Mouse (Mus musculus) liver, embryonic 11.5 days (tissue): Measurements from ENCODE around the gene Olfr435. TPM values are rescaled to one million over a fixed set of nuclear protein-coding genes. Genes with fewer than 3 reads are reported as not detected.

Experiments
- ATAC-seq: fragments of 200-750 bp; cut with Nextera tagmentation; replicated peaks from 2 replicates; pipeline ENCODE4 v1.8.0; 2017; ENCODE audit warnings: moderate number of reproducible peaks, mild to moderate bottlenecking, moderate TSS enrichment, moderate library complexity; ENCODE audit not compliant: low FRiP score
- DNase-seq: peaks from one replicate; pipeline ENCODE4 v3.0.0-alpha.2; 2017; ENCODE audit warnings: low spot score
- H3K27ac ChIP-seq: fragments of 300-500 bp; sonication (generic); 2 replicates; pipeline ENCODE4 v1.5.1; 2014; ENCODE audit warnings: mild to moderate bottlenecking, low read depth, low read length, control low read depth
- H3K27me3 ChIP-seq: fragments of 300-500 bp; sonication (generic); replicated peaks from 2 replicates; pipeline ENCODE4 v1.6.1; 2014; ENCODE audit warnings: low read length, mixed read lengths; ENCODE audit not compliant: control insufficient read depth, insufficient read depth
- H3K36me3 ChIP-seq: fragments of 300-500 bp; sonication (generic); 2 replicates; pipeline ENCODE4 v1.6.1; 2014; ENCODE audit warnings: mild to moderate bottlenecking, low read length, moderate library complexity, mixed read lengths; ENCODE audit not compliant: control insufficient read depth, insufficient read depth
- H3K4me1 ChIP-seq: fragments of 300-500 bp; sonication (generic); replicated peaks from 2 replicates; pipeline ENCODE4 v1.6.1; 2014; ENCODE audit warnings: low read length, mixed read lengths; ENCODE audit not compliant: control insufficient read depth, insufficient read depth
- H3K4me2 ChIP-seq: fragments of 300-500 bp; sonication (generic); 2 replicates; pipeline ENCODE4 v1.6.1; 2014; ENCODE audit warnings: mild to moderate bottlenecking, control low read depth, moderate library complexity
- H3K4me3 ChIP-seq: fragments of 300-500 bp; sonication (generic); 2 replicates; pipeline ENCODE4 v1.5.1; 2014; ENCODE audit warnings: low read depth, low read length, control low read depth
- H3K9ac ChIP-seq: fragments of 300-500 bp; sonication (generic); 2 replicates; pipeline ENCODE4 v1.6.1; 2014; ENCODE audit warnings: low read depth, low read length, control low read depth
- H3K9me3 ChIP-seq: fragments of 300-500 bp; sonication (generic); 2 replicates; pipeline ENCODE4 v1.6.1; 2016; ENCODE audit warnings: low read length, inconsistent platforms, mixed read lengths; ENCODE audit not compliant: control insufficient read depth
- whole genome bisulfite sequencing: fragments of 180-500 bp; shearing (Covaris S2); extraction: QIAGEN DNeasy Blood & Tissue Kit; methylation state at CpG from one replicate; pipeline ENCODE4 v1.1.7; 2014; 5-methylcytosine and 5-hydroxymethylcytosine counted together
- polyA plus RNA-seq: library from polyadenylated mRNA; unstranded; fragments of >200 nt; fragmentation: Nextera tagmentation; extraction: Ambion mirVana; gene quantifications from 2 replicates; pipeline ENCODE4 v1.2.1, GENCODE M21; 2014

Gene Olfr435
- polyA plus RNA-seq: not detected in 2 replicates

DNA sequence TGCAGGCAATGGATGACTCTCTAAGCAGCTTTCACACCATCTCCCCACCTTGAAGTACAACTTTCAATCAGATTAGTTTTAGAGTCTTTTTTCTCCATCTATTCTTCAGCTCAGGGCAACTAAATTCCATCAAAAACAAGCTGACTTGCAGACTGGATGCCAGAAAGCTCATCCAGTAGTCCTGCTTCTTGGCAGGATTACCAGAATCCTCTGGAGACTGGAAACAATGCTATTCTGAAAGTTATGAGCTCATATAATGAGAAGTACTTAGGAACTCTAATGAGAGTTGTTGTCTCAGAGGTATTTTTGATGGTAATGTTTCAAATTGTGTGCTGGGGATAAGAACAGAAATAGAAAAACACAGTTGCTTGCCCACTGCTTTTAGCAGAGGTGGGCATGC lies at the start of gene Olfr435:
Olfr435 (plus strand) TSS at position 366 of the 400 bp plus-strand sequence.
- Histone ChIP-seq H3K9me3 (no peaks in the 10 kb centered on the region), H3K4me1 (no peaks in the 10 kb centered on the region), H3K9ac (no peak within 1 kb of the TSS), H3K36me3 (no peaks in the 10 kb centered on the region), H3K27ac (no peak within 1 kb of the TSS), H3K27me3 (no peaks in the 10 kb centered on the region), H3K4me3 (no peak within 1 kb of the TSS), H3K4me2 (no peak within 1 kb of the TSS)
- DNase-seq: no peak
- ATAC-seq: no peak

DNA sequence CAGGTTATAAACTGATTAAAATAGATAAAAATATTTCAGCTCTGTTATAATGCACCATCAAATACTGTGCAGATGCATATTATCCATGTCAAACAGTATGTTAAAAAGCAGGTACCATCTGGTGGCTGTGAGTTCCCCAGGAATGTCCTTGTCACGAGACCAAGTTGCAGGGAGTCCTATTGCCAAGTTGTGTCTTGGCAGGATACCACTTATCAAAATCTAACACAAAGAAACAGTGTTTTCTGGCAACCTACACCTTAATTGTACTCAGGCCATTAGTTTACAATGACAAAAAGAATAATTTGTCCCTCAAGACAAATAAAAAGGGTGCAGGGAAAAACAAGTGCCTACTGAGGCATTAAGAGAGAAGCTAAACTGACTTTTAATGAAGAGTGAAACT lies 37.4 kb upstream of the Olfr435 start:
- DNase-seq (no peak), ATAC-seq (no peak)
- H3K27me3 ChIP-seq: no peaks in the 10 kb centered on the region
- H3K9me3 ChIP-seq: no peaks in the 10 kb centered on the region
- no peak overlapping the region for H3K4me2 ChIP-seq
- no peak overlapping the region for H3K9ac ChIP-seq
- 58% methylated on average over 1 of the region's 1 CpGs for WGBS
- H3K4me1 ChIP-seq: no peaks in the 10 kb centered on the region
- no peak overlapping the region for H3K4me3 ChIP-seq
- H3K27ac ChIP-seq: no peak overlapping the region
- no peaks in the 10 kb centered on the region for H3K36me3 ChIP-seq

DNA sequence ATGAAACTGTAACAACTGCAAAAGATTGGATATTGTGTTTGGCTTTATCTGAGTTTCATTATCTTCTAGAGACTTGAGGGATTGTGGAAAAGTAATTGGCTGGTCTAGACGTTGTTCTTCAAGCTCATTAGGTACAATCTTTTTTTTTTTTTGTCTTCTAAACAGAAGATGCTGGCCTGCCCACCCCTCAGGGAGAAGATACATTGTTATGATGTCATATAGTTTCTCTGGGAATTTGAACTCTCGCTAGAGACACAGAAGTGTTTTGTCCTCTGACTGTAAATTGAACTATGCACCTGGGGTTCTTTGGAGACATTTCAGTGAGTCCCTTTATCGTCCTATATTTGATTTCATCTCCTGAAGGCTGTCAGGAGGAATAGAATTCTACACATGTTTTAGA lies 34.0 kb upstream of the Olfr435 start, which contains the start of gene Olfr437:
Olfr437 (plus strand) TSS at position 301 of the 400 bp plus-strand sequence.
- no peaks in the 10 kb centered on the region for H3K9me3 ChIP-seq
- ATAC-seq: no peak
- no peak within 1 kb of the TSS for H3K4me3 ChIP-seq
- no peaks in the 10 kb centered on the region for H3K27me3 ChIP-seq
- no peaks in the 10 kb centered on the region for H3K4me1 ChIP-seq
- no peak for DNase-seq
- H3K4me2 ChIP-seq: no peak within 1 kb of the TSS
- H3K9ac ChIP-seq: no peak within 1 kb of the TSS
- 59% methylated on average over 3 of the region's 3 CpGs for WGBS
- no peak within 1 kb of the TSS for H3K27ac ChIP-seq
- H3K36me3 ChIP-seq: no peaks in the 10 kb centered on the region

DNA sequence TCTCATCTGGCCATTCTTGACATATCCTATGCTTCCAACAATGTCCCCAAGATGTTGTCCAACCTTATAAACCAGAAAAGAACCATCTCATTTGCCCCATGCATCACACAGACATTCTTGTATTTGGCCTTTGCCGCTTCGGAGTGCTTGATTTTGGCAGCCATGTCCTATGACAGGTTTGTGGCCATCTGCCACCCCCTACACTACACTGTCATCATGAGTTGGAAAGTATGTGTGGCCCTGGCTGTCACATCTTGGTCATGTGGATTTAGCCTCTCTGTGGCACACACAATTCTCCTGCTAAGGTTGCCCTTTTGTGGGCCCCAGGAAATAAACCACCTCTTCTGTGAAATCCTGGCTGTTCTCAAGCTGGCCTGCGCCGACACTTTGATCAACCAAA lies 29.7 kb upstream of the Olfr435 start:
- H3K27me3 ChIP-seq: no peaks in the 10 kb centered on the region
- ATAC-seq (no peak), DNase-seq (no peak)
- H3K36me3 ChIP-seq: no peaks in the 10 kb centered on the region
- no peak overlapping the region for H3K9ac ChIP-seq
- H3K4me2 ChIP-seq: no peak overlapping the region
- WGBS: 89% methylated on average over 4 of the region's 4 CpGs
- H3K27ac ChIP-seq: no peak overlapping the region
- no peaks in the 10 kb centered on the region for H3K9me3 ChIP-seq
- no peak overlapping the region for H3K4me3 ChIP-seq
- H3K4me1 ChIP-seq: no peaks in the 10 kb centered on the region

DNA sequence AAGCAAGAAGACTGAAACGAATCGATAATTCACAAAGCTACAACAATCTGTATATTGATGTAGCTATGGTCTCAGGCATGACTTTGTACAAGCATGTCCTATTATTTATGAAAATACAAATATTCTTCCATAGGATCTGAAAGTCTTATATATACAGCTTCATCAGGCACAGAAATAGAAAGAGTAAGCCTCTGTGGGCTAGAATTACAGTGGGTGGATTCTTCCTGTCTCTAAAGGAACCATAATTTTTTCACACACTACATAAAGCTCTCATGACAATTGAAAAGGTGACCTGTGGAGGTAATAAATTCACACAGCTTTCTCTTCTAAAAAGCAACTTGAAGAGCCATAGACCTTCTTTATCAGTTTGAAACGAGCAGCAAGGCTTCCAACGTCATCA lies 25.1 kb upstream of the Olfr435 start, which contains the start of gene Olfr13:
Olfr13 (plus strand) TSS at position 301 of the 400 bp plus-strand sequence.
- 66% methylated on average over 4 of the region's 4 CpGs for WGBS
- ATAC-seq (no peak), DNase-seq (no peak)
- no peaks in the 10 kb centered on the region for H3K4me1 ChIP-seq
- no peak within 1 kb of the TSS for H3K9ac ChIP-seq
- no peak within 1 kb of the TSS for H3K4me3 ChIP-seq
- no peak within 1 kb of the TSS for H3K27ac ChIP-seq
- no peak within 1 kb of the TSS for H3K4me2 ChIP-seq
- no peaks in the 10 kb centered on the region for H3K27me3 ChIP-seq
- H3K9me3 ChIP-seq: no peaks in the 10 kb centered on the region
- no peaks in the 10 kb centered on the region for H3K36me3 ChIP-seq

DNA sequence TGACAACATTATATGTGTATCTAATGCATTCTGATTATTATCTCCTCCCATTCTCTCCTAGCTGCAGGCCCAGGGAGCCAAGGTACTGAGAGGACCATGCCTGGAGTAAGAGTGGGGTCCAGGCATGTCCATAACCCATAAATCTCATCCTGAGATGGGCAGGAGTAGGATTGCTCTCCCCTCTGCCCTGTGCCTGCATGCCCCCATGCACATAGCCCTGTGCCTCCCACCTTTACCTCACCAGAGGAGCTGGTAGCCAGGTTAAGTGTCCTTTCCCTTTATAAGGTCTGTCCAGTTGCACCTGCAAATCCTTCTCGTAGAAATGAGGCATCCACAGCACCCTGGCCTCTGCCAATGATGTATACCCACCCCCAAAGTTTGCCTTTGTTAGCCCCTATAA lies 18.8 kb upstream of the Olfr435 start:
- Histone ChIP-seq H3K27ac (no peak overlapping the region), H3K9ac (no peak overlapping the region), H3K4me2 (no peak overlapping the region), H3K4me1 (no peaks in the 10 kb centered on the region), H3K4me3 (no peak overlapping the region), H3K27me3 (no peaks in the 10 kb centered on the region), H3K36me3 (no peaks in the 10 kb centered on the region), H3K9me3 (no peaks in the 10 kb centered on the region)
- DNase-seq (no peak), ATAC-seq (no peak)
- 62% methylated on average over 1 of the region's 1 CpGs for WGBS

GRCm38 (mm10) chr6:43178584-43179501 lies 18.1 kb upstream of the Olfr435 start:
- Histone ChIP-seq H3K27ac (no peak overlapping the region), H3K4me1 (no peaks in the 10 kb centered on the region), H3K9me3 (no peaks in the 10 kb centered on the region), H3K4me3 (no peak overlapping the region), H3K27me3 (no peaks in the 10 kb centered on the region), H3K36me3 (no peaks in the 10 kb centered on the region), H3K9ac (no peak overlapping the region), H3K4me2 (no peak overlapping the region)
- no peak for ATAC-seq
- 59% methylated on average over 6 of the region's 6 CpGs for WGBS
- no peak for DNase-seq

DNA sequence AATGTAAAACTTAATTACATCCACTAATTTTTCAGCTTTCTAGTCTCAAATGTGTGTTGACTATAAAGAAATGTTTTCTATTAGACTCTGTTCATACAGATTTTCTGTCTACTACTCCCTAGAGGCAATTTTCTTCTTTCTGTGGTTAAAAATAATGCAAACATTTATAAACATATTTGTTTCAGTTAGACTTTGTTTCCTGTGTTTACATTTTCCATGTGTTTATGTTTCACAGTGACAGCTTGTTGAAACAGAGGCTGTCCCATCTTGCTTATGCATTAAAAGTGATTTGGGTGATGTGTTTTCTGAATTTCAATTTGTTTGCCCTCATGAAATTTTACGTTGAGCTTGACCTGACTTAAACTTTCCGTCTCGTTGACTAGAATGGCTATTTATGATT lies 6.0 kb upstream of the Olfr435 start:
- Histone ChIP-seq H3K36me3 (no peaks in the 10 kb centered on the region), H3K27me3 (no peaks in the 10 kb centered on the region), H3K9ac (no peak overlapping the region), H3K4me3 (no peak overlapping the region), H3K27ac (no peak overlapping the region), H3K4me1 (no peaks in the 10 kb centered on the region), H3K4me2 (no peak overlapping the region), H3K9me3 (no peaks in the 10 kb centered on the region)
- WGBS: 71% methylated on average over 3 of the region's 3 CpGs
- DNase-seq (no peak), ATAC-seq (no peak)

DNA sequence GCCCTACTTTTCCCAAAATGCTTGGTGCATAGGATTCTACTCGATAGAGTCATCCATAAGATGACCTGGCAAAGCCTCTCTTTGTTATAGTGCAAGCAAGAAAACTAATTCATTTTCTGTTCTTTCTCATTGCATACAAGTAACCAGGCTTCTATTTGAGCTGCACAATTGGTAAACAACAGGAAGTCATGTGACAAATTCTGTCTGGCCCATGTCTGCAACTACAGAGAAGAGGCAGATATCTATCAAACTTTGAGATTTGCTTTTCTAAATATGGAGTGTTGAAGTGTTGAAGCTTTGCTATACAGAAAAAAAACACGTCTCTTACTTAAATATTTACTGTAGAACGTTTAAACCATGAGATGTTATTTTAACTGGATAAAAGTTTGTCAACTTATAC lies 1.1 kb downstream of the Olfr435 start:
- Histone ChIP-seq H3K27ac (no peak overlapping the region), H3K9me3 (no peaks in the 10 kb centered on the region), H3K36me3 (no peaks in the 10 kb centered on the region), H3K4me1 (no peaks in the 10 kb centered on the region), H3K27me3 (no peaks in the 10 kb centered on the region), H3K9ac (no peak overlapping the region), H3K4me2 (no peak overlapping the region), H3K4me3 (no peak overlapping the region)
- DNase-seq (no peak), ATAC-seq (no peak)
- WGBS: 60% methylated on average over 3 of the region's 3 CpGs
